In genomic region chr9:60264586-60265325, GRCm38 (mm10) we compare ENCODE assay signal across 9 mouse cellular contexts.
DNase-seq lines count a peak whose midpoint lies in the region; ATAC-seq lines count a peak whose summit lies in the region.
"Had no signal": no experiment of that assay in that cellular context is flagged by ENCODE, and none has a peak within 500 bp of the region (broad histone marks: within the 10 kb centered on the region; RNA-seq: fewer than 3 reads in every experiment).

No protein-coding gene starts in this region.

- H3K4me2 ChIP-seq in hindbrain, embryonic 13.5 days: no peak overlapping the region
- no peak overlapping the region for H3K4me2 ChIP-seq in embryonic facial prominence, embryonic 14.5 days (ENCODE audit: low read depth, low read length)
- H3K4me2 ChIP-seq in lung, embryonic 16.5 days (ENCODE audit: low read depth, low read length): no peak overlapping the region
- H3K4me2 ChIP-seq: liver, embryonic 13.5 days had no signal

- H3K9ac ChIP-seq in hindbrain, embryonic 13.5 days: no peak overlapping the region
- no peak overlapping the region for H3K9ac ChIP-seq in embryonic facial prominence, embryonic 14.5 days (ENCODE audit: low read depth, low read length)
- H3K9ac ChIP-seq in lung, embryonic 16.5 days (ENCODE audit: low read length): no peak overlapping the region
- H3K9ac ChIP-seq: liver, embryonic 13.5 days had no signal

- H3K9me3 ChIP-seq in hindbrain, embryonic 10.5 days: no peaks in the 10 kb centered on the region
- H3K9me3 ChIP-seq in hindbrain, embryonic 13.5 days: no peaks in the 10 kb centered on the region
- no peaks in the 10 kb centered on the region for H3K9me3 ChIP-seq in embryonic facial prominence, embryonic 14.5 days (ENCODE audit: control insufficient read depth, low read length)
- no peaks in the 10 kb centered on the region for H3K9me3 ChIP-seq in lung, embryonic 16.5 days (ENCODE audit: control insufficient read depth, low read length)
- H3K9me3 ChIP-seq: liver, embryonic 13.5 days had no signal

- intact Hi-C loops in heart, postnatal 36 days (cut with DNase I): no loop called here

- peaks cover 39% of the 10 kb centered on the region for H3K4me1 ChIP-seq in hindbrain, embryonic 10.5 days (replicated peaks)
- peaks cover 30% of the 10 kb centered on the region for H3K4me1 ChIP-seq in hindbrain, embryonic 13.5 days (replicated peaks)
- peaks cover 15% of the 10 kb centered on the region for H3K4me1 ChIP-seq in embryonic facial prominence, embryonic 14.5 days (ENCODE audit: control insufficient read depth, insufficient read depth, low read length)
- peaks cover 10% of the 10 kb centered on the region for H3K4me1 ChIP-seq in lung, embryonic 16.5 days (replicated peaks; ENCODE audit: control insufficient read depth, insufficient read depth, low read length)

- no peak for DNase-seq in hindbrain, embryonic 10.5 days (ENCODE audit: low spot score)
- DNase-seq in embryonic facial prominence, embryonic 14.5 days (ENCODE audit: low spot score): peak; percentile 83
- DNase-seq in heart, postnatal 36 days: peak; percentile 52 to 54
- no peak for DNase-seq in yolk sac, embryonic 10.5 days (ENCODE audit: low spot score)
- DNase-seq in neural tube, embryonic 10.5 days (ENCODE audit: extremely low spot score, low spot score): no peak
- DNase-seq: liver, embryonic 13.5 days had no signal

- peak overlapping the region; percentile 64 for H3K27ac ChIP-seq in hindbrain, embryonic 10.5 days
- no peak overlapping the region for H3K27ac ChIP-seq in hindbrain, embryonic 13.5 days
- peak overlapping the region; percentile 58; the same call in 1 of the 2 replicates for H3K27ac ChIP-seq in embryonic facial prominence, embryonic 14.5 days (replicated peaks; ENCODE audit: low read depth, low read length)
- peak overlapping the region; percentile 39 for H3K27ac ChIP-seq in lung, embryonic 16.5 days (ENCODE audit: low read length)
- H3K27ac ChIP-seq: liver, embryonic 13.5 days had no signal

- H3K27me3 ChIP-seq in hindbrain, embryonic 10.5 days (ENCODE audit: insufficient read depth, poor library complexity, severe bottlenecking): peaks cover 52% of the 10 kb centered on the region
- H3K27me3 ChIP-seq in hindbrain, embryonic 13.5 days: no peaks in the 10 kb centered on the region
- no peaks in the 10 kb centered on the region for H3K27me3 ChIP-seq in embryonic facial prominence, embryonic 14.5 days (replicated peaks; ENCODE audit: control insufficient read depth, insufficient read depth, low read length)
- H3K27me3 ChIP-seq in lung, embryonic 16.5 days (ENCODE audit: control insufficient read depth, insufficient read depth, low read depth, low read length): no peaks in the 10 kb centered on the region
- H3K27me3 ChIP-seq: liver, embryonic 13.5 days had no signal

- no peak for ATAC-seq in hindbrain, embryonic 13.5 days (ENCODE audit: low FRiP score)
- ATAC-seq in embryonic facial prominence, embryonic 14.5 days (ENCODE audit: low read depth): no peak
- peak; percentile 80 for ATAC-seq in lung, embryonic 16.5 days (ENCODE audit: low read depth)
- ATAC-seq in inflammation-experienced regulatory T-cells, adult 6 months: no peak

- 71% methylated on average over 10 of the region's 10 CpGs for WGBS in hindbrain, embryonic 10.5 days
- WGBS in hindbrain, embryonic 13.5 days: 61% methylated on average over 10 of the region's 10 CpGs
- WGBS in embryonic facial prominence, embryonic 14.5 days: 37% methylated on average over 10 of the region's 10 CpGs
- WGBS in lung, embryonic 16.5 days: 27% methylated on average over 10 of the region's 10 CpGs

- H3K4me3 ChIP-seq in hindbrain, embryonic 10.5 days: no peak overlapping the region
- H3K4me3 ChIP-seq in hindbrain, embryonic 13.5 days: no peak overlapping the region
- H3K4me3 ChIP-seq in embryonic facial prominence, embryonic 14.5 days (ENCODE audit: low read depth, low read length): no peak overlapping the region
- no peak overlapping the region for H3K4me3 ChIP-seq in lung, embryonic 16.5 days (ENCODE audit: low read length)
- H3K4me3 ChIP-seq: liver, embryonic 13.5 days had no signal

- H3K36me3 ChIP-seq in hindbrain, embryonic 10.5 days: no peaks in the 10 kb centered on the region
- no peaks in the 10 kb centered on the region for H3K36me3 ChIP-seq in hindbrain, embryonic 13.5 days
- H3K36me3 ChIP-seq in embryonic facial prominence, embryonic 14.5 days (ENCODE audit: control insufficient read depth, insufficient read depth, low read length): no peaks in the 10 kb centered on the region
- H3K36me3 ChIP-seq in lung, embryonic 16.5 days (ENCODE audit: control insufficient read depth, insufficient read depth, low read length): no peaks in the 10 kb centered on the region
- H3K36me3 ChIP-seq: liver, embryonic 13.5 days had no signal

Comparison
In these comparisons a context has a peak if more than half of its experiments do, and no peak if none do; other contexts are left out.
1. DNase-seq: peak in embryonic facial prominence, embryonic 14.5 days (single experiment) and heart, postnatal 36 days (2 of 2); none in hindbrain, embryonic 10.5 days (single experiment), yolk sac, embryonic 10.5 days (single experiment) and neural tube, embryonic 10.5 days (single experiment).